Comparison of ENCODE assay signal across 32 mouse cellular contexts in the genomic region with DNA sequence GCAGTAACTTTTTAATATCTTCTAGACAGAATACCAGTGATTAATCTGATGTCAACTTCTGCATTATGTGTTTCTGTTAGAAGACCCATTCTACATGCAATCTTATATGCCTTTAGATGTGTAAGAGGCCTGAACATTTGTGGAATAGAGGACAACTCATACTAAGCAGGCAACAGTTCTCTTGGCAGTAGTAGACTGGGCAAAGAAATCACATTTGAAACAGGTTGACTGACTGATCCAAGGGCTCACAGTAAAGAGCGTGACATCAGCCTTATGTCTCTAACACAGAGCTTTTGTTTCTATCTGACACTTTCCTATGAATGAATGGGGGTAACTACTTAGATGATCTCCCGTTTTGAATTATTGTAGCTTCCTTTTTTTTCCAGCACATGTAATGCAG.
"Had no signal": no experiment of that assay in that cellular context is flagged by ENCODE, and none has a peak within 500 bp of the region (broad histone marks: within the 10 kb centered on the region; RNA-seq: fewer than 3 reads in every experiment).

No protein-coding gene starts in this region.

- H3K36me3 ChIP-seq: limb, embryonic 10.5 days; limb, embryonic 12.5 days; limb, embryonic 13.5 days; limb, embryonic 15.5 days; liver, embryonic 12.5 days; liver, embryonic 13.5 days; liver, embryonic 15.5 days; lung, embryonic 15.5 days; midbrain, embryonic 10.5 days; midbrain, embryonic 12.5 days; midbrain, embryonic 13.5 days; midbrain, embryonic 15.5 days; neural tube, embryonic 12.5 days; neural tube, embryonic 13.5 days had no signal

- H3K9me3 ChIP-seq: limb, embryonic 10.5 days; limb, embryonic 12.5 days; limb, embryonic 13.5 days; limb, embryonic 15.5 days; liver, embryonic 12.5 days; liver, embryonic 13.5 days; liver, embryonic 15.5 days; lung, embryonic 15.5 days; megakaryocyte, embryonic 14.5 days; midbrain, embryonic 10.5 days; midbrain, embryonic 12.5 days; midbrain, embryonic 13.5 days; midbrain, embryonic 15.5 days; neural tube, embryonic 12.5 days; neural tube, embryonic 13.5 days had no signal

- H3K27me3 ChIP-seq: limb, embryonic 12.5 days; limb, embryonic 13.5 days; limb, embryonic 15.5 days; liver, embryonic 12.5 days; liver, embryonic 13.5 days; liver, embryonic 15.5 days; lung, embryonic 15.5 days; midbrain, embryonic 12.5 days; midbrain, embryonic 13.5 days; midbrain, embryonic 15.5 days; neural tube, embryonic 12.5 days; neural tube, embryonic 13.5 days had no signal

- ATAC-seq: liver, embryonic 12.5 days; liver, postnatal 0 days; lung, postnatal 0 days; midbrain, embryonic 13.5 days; midbrain, embryonic 15.5 days; midbrain, embryonic 16.5 days had no signal

- H3K9ac ChIP-seq: limb, embryonic 12.5 days; limb, embryonic 13.5 days; limb, embryonic 15.5 days; liver, embryonic 12.5 days; liver, embryonic 13.5 days; liver, embryonic 14.5 days; liver, embryonic 15.5 days; liver, postnatal 0 days; lung, embryonic 14.5 days; lung, embryonic 15.5 days; midbrain, embryonic 12.5 days; midbrain, embryonic 13.5 days; midbrain, embryonic 15.5 days; neural tube, embryonic 12.5 days; neural tube, embryonic 13.5 days had no signal

- H3K4me2 ChIP-seq: limb, embryonic 12.5 days; limb, embryonic 13.5 days; limb, embryonic 15.5 days; liver, embryonic 11.5 days; liver, embryonic 12.5 days; liver, embryonic 13.5 days; liver, embryonic 15.5 days; lung, embryonic 14.5 days; lung, embryonic 15.5 days; midbrain, embryonic 11.5 days; midbrain, embryonic 12.5 days; midbrain, embryonic 13.5 days; midbrain, embryonic 15.5 days; neural tube, embryonic 12.5 days; neural tube, embryonic 13.5 days had no signal

- H3K4me3 ChIP-seq: limb, embryonic 10.5 days; limb, embryonic 12.5 days; limb, embryonic 13.5 days; limb, embryonic 15.5 days; liver, embryonic 12.5 days; liver, embryonic 13.5 days; liver, embryonic 15.5 days; lung, embryonic 15.5 days; megakaryocyte, embryonic 14.5 days; midbrain, embryonic 10.5 days; midbrain, embryonic 12.5 days; midbrain, embryonic 13.5 days; midbrain, embryonic 15.5 days; myocyte; neural tube, embryonic 12.5 days; neural tube, embryonic 13.5 days had no signal

- DNase-seq: liver; liver, embryonic 13.5 days; liver, postnatal 0 days; lung, adult 18-20 months; lung, adult 2 months; lung, embryonic 14.5 days; lung, postnatal 10 days; lung, postnatal 14 days; lung, postnatal 36 days; lung, postnatal 4 days; midbrain, embryonic 14.5 days had no signal

- H3K27ac ChIP-seq: limb, embryonic 10.5 days; limb, embryonic 12.5 days; limb, embryonic 13.5 days; limb, embryonic 15.5 days; liver, embryonic 12.5 days; liver, embryonic 13.5 days; liver, embryonic 14.5 days; liver, embryonic 15.5 days; lung, embryonic 15.5 days; macrophage; midbrain, embryonic 10.5 days; midbrain, embryonic 12.5 days; midbrain, embryonic 13.5 days; midbrain, embryonic 15.5 days; neural tube, embryonic 12.5 days; neural tube, embryonic 13.5 days had no signal

- H3K4me1 ChIP-seq: limb, embryonic 10.5 days; limb, embryonic 12.5 days; limb, embryonic 13.5 days; limb, embryonic 15.5 days; liver, embryonic 12.5 days; liver, embryonic 13.5 days; liver, embryonic 15.5 days; lung, embryonic 15.5 days; megakaryocyte, embryonic 14.5 days; midbrain, embryonic 10.5 days; midbrain, embryonic 12.5 days; midbrain, embryonic 13.5 days; midbrain, embryonic 15.5 days; neural tube, embryonic 12.5 days; neural tube, embryonic 13.5 days had no signal
